Mouse (Mus musculus) adrenal gland, postnatal 4 days (tissue): ENCODE data around the gene Sidt1. TPM values are rescaled to one million over a fixed set of nuclear protein-coding genes. Genes with fewer than 3 reads are reported as not detected.

Experiments used
- DNase-seq, 2 experiments: peaks; one replicate each; pipeline ENCODE4 v3.0.0; 2021 to 2022; ENCODE audit warnings: low spot score in 2 of 2, mixed read lengths in 2 of 2
- total RNA-seq, 2 experiments: library from RNA; stranded (reverse); gene quantifications; 2 replicates each; pipeline ENCODE4 v1.2.3; 2021

Gene Sidt1
- total RNA-seq, 2 experiments from 2014 or later = 11.7 to 14.1 TPM

DNA sequence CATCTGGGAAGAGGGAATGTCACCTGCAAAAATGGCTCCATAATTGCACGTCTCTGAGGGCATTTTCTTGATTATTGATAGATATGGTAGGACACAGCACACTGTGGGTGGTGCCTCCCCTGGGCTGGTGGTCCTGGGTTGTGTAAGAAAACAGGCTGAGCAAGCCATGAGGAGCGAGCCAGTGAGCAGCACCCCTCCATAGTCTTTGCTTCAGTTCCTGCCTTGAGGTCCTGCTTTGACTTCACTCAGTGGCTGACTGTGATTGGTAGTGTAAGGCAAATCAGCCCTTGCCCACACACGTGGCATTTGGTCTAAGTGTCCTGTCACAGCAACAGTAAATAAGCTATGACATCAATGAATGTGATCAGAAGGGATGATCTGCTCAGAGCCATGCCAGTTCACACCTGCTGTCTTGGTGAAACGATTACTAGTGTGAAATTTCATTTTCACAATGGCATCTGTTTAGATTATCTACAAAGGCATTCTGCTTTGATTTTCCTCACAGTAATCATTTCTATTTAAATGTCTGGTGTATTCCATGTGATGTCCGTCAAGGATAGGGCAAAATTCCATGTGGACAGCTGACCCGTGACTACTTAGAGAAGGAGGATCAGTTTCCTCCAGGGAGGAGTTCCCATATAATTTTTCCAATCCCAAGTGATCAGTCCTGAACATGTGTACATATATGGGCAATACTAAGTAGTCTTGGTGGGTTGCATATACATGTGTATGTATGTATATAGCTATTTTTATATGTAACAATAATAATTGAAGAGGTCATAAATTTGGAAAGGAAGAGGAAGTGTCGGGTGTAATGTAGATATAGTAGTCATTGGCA, 79.0 kb downstream of the Sidt1 start:
- no peak for DNase-seq

GRCm38 (mm10) chr16:44252735-44253134, 80.3 kb downstream of the Sidt1 start:
- DNase-seq = no peak

GRCm38 (mm10) chr16:44249985-44250384, 83.0 kb downstream of the Sidt1 start:
- no peak for DNase-seq

GRCm38 (mm10) chr16:44243323-44243722, 89.7 kb downstream of the Sidt1 start:
- DNase-seq = no peak

GRCm38 (mm10) chr16:44242633-44243032, 90.4 kb downstream of the Sidt1 start:
- peak; percentile 43 to 60 for DNase-seq

- no peak for DNase-seq
Observed at GRCm38 (mm10) chr16:44240406-44240805, 92.6 kb downstream of the Sidt1 start.

DNA sequence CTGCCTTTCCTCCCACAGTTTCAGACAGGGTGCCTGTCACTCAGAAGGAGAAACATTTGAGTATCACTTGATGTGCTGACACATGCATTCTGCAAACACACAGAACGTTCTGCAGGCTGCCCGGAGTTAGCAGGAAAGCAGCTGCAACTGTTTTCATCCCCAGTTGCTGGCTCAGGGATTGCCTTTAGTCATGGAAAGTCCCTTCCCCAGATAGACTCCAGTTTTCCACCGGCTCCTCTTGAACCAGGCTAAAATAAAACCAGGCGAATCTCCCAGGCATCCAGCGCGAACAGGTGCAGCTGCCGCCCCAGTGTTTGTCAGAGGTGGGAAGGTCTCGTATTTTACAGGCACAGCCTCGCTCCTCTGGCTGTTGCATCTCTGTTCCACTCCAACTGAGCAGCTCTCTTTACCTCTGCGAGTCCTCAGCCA, 94.1 kb downstream of the Sidt1 start:
- no peak for DNase-seq

GRCm38 (mm10) chr16:44237836-44238235, 95.2 kb downstream of the Sidt1 start:
- DNase-seq = no peak

DNA sequence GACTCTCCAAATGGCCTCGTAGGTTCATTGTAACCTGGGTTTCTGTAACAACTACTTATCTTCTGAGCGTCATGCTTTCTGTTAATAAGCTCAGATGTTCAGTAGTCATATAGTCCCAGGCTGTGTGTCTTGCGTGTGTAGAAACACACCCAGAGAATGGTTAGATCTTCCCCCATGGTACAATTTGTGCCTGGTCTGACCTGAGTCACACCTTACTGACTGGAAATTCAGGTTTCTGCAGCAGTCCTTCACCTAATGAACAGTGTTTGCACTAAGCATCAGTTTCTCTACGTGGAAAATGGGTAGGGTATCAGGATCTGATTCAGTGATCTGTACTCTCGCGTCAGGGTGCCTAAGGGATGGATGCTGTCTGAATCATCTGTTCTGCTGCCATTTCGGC, 100.0 kb downstream of the Sidt1 start:
- DNase-seq = no peak

- no peak for DNase-seq
Observed at GRCm38 (mm10) chr16:44226706-44227291, 106.2 kb downstream of the Sidt1 start.

DNA sequence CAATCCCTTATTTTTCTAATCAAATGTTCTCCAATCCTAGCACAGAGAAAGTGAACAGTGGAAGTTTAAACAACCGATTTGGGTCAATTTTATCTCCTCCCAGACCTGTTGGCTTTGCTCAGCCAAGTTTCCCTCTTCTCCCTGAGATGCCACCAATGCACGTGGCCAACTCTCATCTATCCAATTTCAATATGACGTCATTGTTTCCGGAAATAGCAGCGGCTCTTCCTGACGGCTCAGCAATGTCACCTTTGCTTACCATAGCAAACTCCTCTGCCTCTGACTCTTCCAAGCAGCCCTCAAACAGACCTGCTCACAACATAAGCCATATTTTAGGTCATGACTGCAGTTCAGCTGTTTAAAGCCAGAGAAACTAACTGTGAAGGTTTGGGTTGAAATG, 111.5 kb downstream of the Sidt1 start:
- no peak for DNase-seq

- no peak for DNase-seq
Observed at GRCm38 (mm10) chr16:44216417-44216816, 116.6 kb downstream of the Sidt1 start.

GRCm38 (mm10) chr16:44215513-44215912, 117.5 kb downstream of the Sidt1 start:
- DNase-seq = no peak

DNA sequence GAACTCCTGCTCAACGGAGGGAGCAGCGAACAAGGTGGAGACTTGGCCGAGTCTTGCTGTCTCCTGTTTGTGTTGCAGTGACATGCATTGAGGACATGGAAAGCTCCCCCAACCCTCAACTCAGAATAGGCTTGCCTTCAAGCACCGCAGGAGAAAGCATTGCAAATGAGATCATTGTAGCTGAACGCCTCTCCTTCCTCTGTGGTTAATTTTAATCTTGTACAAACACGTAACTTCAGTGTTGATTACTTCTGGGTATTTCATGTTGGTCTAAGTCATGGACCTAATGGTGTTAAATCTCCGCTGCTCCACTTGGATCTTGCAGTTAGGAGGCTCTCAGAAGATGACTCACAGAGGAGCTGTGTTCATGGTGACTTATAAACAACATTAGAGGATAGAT, 120.3 kb downstream of the Sidt1 start:
- no peak for DNase-seq

DNA sequence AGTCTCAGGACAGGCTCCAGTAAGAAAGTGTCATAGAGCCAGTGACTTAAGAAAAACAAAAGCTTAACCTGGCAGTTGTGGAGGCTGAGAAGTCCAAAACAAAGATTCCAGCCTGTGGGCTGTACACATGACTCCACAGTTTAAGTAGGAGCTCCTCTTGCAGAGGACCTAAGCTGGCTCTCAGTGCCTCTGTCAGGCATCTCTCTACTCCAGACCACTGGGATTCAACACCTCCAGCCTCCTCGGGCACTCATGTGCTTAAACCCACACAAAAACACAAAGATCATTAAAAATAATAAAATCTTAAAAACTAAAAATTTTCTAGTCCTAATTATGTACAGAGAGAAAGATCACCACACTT, 122.0 kb downstream of the Sidt1 start:
- DNase-seq = no peak

DNA sequence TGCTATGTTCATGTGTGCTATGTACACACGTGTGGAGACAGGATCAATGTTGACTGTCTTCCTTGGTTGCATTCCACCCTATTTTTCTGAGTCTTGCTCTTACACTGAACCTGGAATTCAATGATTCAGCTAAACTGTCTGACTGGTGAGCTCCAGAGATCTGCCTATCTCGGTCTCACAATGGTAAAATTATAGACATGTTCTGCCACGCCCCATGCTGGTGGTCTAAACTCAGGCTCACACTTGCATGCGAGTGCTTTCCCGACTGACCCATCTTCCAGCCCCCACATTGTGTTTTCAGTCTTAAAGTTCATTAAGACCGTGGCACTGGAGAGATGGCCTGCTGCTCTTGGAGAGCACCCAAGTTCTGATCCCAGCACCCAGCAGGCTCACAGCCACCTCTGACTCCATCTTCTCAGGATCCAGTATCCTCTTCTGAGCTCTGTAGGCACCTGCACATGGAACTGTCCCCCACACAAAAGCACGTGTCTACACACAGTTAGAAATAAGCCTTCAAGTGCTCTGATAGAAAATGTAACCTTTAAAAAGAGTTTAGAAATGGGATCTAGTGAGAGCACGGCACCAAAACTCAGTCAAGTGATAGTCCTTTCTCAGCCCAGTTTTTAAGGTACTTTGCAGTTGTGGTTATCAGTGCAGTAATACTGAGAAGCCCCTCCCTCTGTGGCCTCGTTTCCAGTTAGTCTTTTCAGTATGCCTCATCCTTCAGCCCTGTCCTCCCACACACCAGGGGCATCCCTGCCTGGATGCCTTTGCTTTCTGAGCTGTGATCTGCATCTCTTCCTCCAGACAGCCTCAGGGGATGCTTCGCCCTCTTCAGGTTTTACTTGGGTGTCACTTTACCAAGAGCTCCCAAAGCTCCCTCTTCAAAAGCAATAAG, 122.6 kb downstream of the Sidt1 start:
- no peak for DNase-seq

DNA sequence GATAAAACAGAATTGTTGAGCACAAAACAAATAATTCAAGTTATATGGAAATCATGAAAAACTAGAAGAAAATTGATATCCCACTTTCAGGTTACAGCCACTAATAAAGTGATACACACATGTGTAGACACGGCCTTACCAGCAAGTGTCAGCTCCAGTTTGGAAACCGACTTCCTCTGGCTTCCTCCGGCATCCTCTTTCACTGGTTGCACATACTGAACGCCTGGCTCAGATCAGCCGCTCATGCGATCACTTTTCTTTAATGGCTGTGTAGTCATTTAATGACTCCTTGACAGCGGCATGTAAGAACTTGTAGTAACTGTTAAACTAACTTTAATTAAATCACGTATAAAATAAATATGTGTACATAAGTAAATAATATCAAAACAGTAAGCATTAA, 127.0 kb downstream of the Sidt1 start:
- DNase-seq = no peak

- no peak for DNase-seq
Observed at GRCm38 (mm10) chr16:44204331-44204730, 128.7 kb downstream of the Sidt1 start.

GRCm38 (mm10) chr16:44200146-44200545, 132.8 kb downstream of the Sidt1 start:
- no peak for DNase-seq

DNA sequence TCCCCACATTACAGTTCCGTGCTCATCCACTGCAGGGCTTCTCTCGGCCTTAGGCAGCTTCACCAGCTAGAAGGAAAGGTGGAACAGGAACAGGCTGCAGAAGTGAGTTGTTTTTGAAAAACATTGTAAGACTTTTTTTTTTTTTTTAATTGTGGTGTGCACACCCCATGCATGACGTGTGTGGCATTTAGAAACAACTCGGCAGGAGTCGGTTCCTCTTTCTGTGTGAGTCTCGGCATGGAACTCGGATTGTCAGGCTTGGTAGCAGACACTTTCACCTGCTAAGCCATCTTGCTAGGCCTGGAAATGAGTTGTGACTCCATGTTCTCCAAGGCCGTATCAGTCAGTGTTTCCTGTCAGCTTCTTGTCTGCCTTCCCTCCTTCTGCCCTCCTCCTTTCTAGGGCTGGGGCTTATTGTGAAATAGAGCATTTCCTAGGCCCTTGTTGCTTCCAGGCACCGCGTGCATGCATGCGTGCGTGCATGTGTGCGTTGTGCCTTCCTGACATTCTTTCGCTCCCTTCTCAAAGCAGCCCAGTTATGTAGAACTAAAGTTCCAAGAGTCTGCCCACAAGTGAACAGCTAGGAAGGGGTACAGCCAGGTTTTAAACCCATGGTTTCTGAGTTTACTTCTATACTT, 133.8 kb downstream of the Sidt1 start:
- DNase-seq = no peak

DNA sequence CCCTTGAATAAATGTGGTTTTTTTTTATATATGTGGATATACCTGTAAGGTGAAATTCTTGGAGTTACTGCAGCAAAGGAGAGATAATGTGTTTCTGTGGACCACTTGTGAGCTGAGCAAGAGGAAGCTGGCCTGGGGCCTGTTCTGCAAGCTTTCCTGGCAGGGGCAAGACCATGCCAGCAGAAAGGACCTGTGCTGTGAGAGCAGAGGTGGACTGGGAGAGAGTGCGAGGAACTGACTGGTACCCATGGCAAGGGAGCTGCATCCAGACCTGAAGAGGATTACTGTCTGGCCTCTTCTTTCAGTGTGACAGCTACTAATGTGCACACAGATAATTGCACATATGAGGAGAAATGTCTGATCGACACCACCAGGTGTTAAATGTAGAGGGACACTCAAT, 142.0 kb downstream of the Sidt1 start:
- DNase-seq = no peak
